Mouse (Mus musculus): ENCODE results near the gene Cubn.

DNA sequence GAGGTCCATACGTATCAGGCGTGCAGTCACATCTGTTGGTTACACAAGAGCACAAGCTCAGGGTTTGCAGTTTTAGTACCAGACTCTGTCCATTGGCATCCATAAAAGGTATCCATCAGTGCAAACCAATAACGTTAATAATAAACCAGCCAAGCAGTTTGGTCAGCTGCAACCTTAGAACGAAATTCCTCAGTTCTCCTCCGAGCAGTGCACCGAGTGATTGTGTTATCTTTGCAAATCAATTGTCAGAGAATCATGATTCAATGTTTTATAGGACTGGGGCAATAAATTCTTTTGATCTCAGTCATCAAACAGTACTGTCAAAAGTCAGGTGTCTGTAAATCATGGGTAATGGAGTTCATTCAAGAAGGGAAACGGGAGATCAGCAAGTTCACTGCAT is 12.4 kb downstream of the Cubn start:
- TF ChIP-seq CTCF (IDR thresholded peaks at IDR 0.05 in 2 of 3, conservative IDR thresholded peaks at IDR 0.05 in 1 of 3; ENCODE audit: control insufficient read depth in 1 of 3, insufficient read depth in 1 of 3, low read depth in 2 of 3, low read length in 3 of 3, poor library complexity in 1 of 3, severe bottlenecking in 1 of 3), result no peak
- TF ChIP-seq HCFC1 (IDR thresholded peaks at IDR 0.05; ENCODE audit: low read depth, low read length), result no peak
- TF ChIP-seq BHLHE40 (IDR thresholded peaks at IDR 0.05; ENCODE audit: borderline replicate concordance, low read depth, low read length), result no peak
- no peak for TF ChIP-seq KAT2A (conservative IDR thresholded peaks at IDR 0.05; ENCODE audit: low read depth, low read length)
- TF ChIP-seq POLR2A (IDR thresholded peaks at IDR 0.05; ENCODE audit: control insufficient read depth in 1 of 2, insufficient read depth in 1 of 2, low read depth in 1 of 2, low read length in 2 of 2, poor library complexity in 1 of 2), result no peak
